Mouse (Mus musculus): ENCODE results near the gene Tsc22d1. TPM values are rescaled to one million over a fixed set of nuclear protein-coding genes. Genes with fewer than 3 reads are reported as not detected.

The Tsc22d1 gene
- polyA plus RNA-seq, 1 experiment from 2014 or later, result 96.2 TPM

GRCm38 (mm10) chr14:76535096-76535495, 120.3 kb downstream of the Tsc22d1 start:
- Histone ChIP-seq H3K27me3 (no peaks in the 10 kb centered on the region), H3K36me3 (replicated peaks) (no peaks in the 10 kb centered on the region), H3K9ac (no peak overlapping the region), H3K4me2 (peak overlapping the region; percentile 78), H3K9me3 (replicated peaks) (no peaks in the 10 kb centered on the region), H3K4me3 (replicated peaks) (no peak overlapping the region), H3K27ac (replicated peaks) (peak overlapping the region; percentile 93; the same call in 1 of the 2 replicates), H3K4me1 (replicated peaks) (peaks cover 68% of the 10 kb centered on the region)
- WGBS (ENCODE audit: insufficient replicate concordance), result 88% methylated on average over 1 of the region's 1 CpGs
- ATAC-seq (ENCODE audit: insufficient read depth), result no peak

- Histone ChIP-seq H3K27ac (replicated peaks) (0 out of 2 replicates have a peak overlapping the region, but pooled peaks have one; percentile 41), H3K9me3 (replicated peaks) (no peaks in the 10 kb centered on the region), H3K4me1 (replicated peaks) (peaks cover 59% of the 10 kb centered on the region), H3K27me3 (no peaks in the 10 kb centered on the region), H3K36me3 (replicated peaks) (no peaks in the 10 kb centered on the region), H3K4me2 (no peak overlapping the region), H3K4me3 (replicated peaks) (no peak overlapping the region), H3K9ac (no peak overlapping the region)
- no peak for ATAC-seq (ENCODE audit: insufficient read depth)
- WGBS (ENCODE audit: insufficient replicate concordance), result 47% methylated on average over 6 of the region's 6 CpGs
Observed at GRCm38 (mm10) chr14:76536921-76537320, 122.2 kb downstream of the Tsc22d1 start.

GRCm38 (mm10) chr14:76540005-76540670, 125.4 kb downstream of the Tsc22d1 start:
- Histone ChIP-seq H3K9me3 (replicated peaks) (no peaks in the 10 kb centered on the region), H3K4me3 (replicated peaks) (no peak overlapping the region), H3K36me3 (replicated peaks) (no peaks in the 10 kb centered on the region), H3K4me2 (no peak overlapping the region), H3K27ac (replicated peaks) (no peak overlapping the region), H3K9ac (no peak overlapping the region), H3K4me1 (replicated peaks) (peaks cover 46% of the 10 kb centered on the region), H3K27me3 (no peaks in the 10 kb centered on the region)
- WGBS (ENCODE audit: insufficient replicate concordance), result 82% methylated on average over 5 of the region's 5 CpGs
- ATAC-seq (ENCODE audit: insufficient read depth), result no peak

GRCm38 (mm10) chr14:76541341-76541740, 126.6 kb downstream of the Tsc22d1 start:
- Histone ChIP-seq H3K4me3 (replicated peaks) (no peak overlapping the region), H3K4me2 (no peak overlapping the region), H3K27ac (replicated peaks) (0 out of 2 replicates have a peak overlapping the region, but pooled peaks have one; percentile 3), H3K4me1 (replicated peaks) (peaks cover 41% of the 10 kb centered on the region), H3K36me3 (replicated peaks) (no peaks in the 10 kb centered on the region), H3K9ac (peak overlapping the region; percentile 6; the same call in 1 of the 2 replicates), H3K27me3 (no peaks in the 10 kb centered on the region), H3K9me3 (replicated peaks) (no peaks in the 10 kb centered on the region)
- ATAC-seq (ENCODE audit: insufficient read depth), result no peak
- WGBS (ENCODE audit: insufficient replicate concordance), result 54% methylated on average over 2 of the region's 2 CpGs

GRCm38 (mm10) chr14:76544136-76544535, 129.4 kb downstream of the Tsc22d1 start:
- no peak overlapping the region for H3K4me3 ChIP-seq (replicated peaks)
- peaks cover 28% of the 10 kb centered on the region for H3K4me1 ChIP-seq (replicated peaks)
- 82% methylated on average over 6 of the region's 6 CpGs for WGBS (ENCODE audit: insufficient replicate concordance)
- no peak overlapping the region for H3K27ac ChIP-seq (replicated peaks)
- H3K9ac ChIP-seq, result no peak overlapping the region
- no peak for ATAC-seq (ENCODE audit: insufficient read depth)
- H3K36me3 ChIP-seq (replicated peaks), result no peaks in the 10 kb centered on the region
- no peaks in the 10 kb centered on the region for H3K9me3 ChIP-seq (replicated peaks)
- no peak overlapping the region for H3K4me2 ChIP-seq
- H3K27me3 ChIP-seq, result no peaks in the 10 kb centered on the region; the same call in 1 of the 2 replicates

- Histone ChIP-seq H3K4me1 (replicated peaks) (peaks cover 36% of the 10 kb centered on the region), H3K4me3 (replicated peaks) (no peak overlapping the region; the same call in 1 of the 2 replicates), H3K4me2 (peak overlapping the region; percentile 88), H3K36me3 (replicated peaks) (no peaks in the 10 kb centered on the region), H3K27me3 (peaks cover 60% of the 10 kb centered on the region), H3K9ac (no peak overlapping the region), H3K27ac (replicated peaks) (no peak overlapping the region), H3K9me3 (replicated peaks) (no peaks in the 10 kb centered on the region)
- 59% methylated on average over 18 of the region's 18 CpGs for WGBS (ENCODE audit: insufficient replicate concordance)
- ATAC-seq (ENCODE audit: insufficient read depth), result no peak
Observed at GRCm38 (mm10) chr14:76555263-76556030, 140.7 kb downstream of the Tsc22d1 start.

- 2% methylated on average over 67 of the region's 67 CpGs for WGBS (ENCODE audit: insufficient replicate concordance)
- Histone ChIP-seq H3K36me3 (replicated peaks) (no peaks in the 10 kb centered on the region), H3K27ac (replicated peaks) (no peak overlapping the region), H3K4me2 (peak overlapping the region; percentile 88), H3K27me3 (peaks cover 60% of the 10 kb centered on the region), H3K9ac (peak overlapping the region; percentile 50), H3K4me3 (replicated peaks) (peak overlapping the region; percentile 62), H3K9me3 (replicated peaks) (no peaks in the 10 kb centered on the region), H3K4me1 (replicated peaks) (peaks cover 42% of the 10 kb centered on the region)
- ATAC-seq (ENCODE audit: insufficient read depth), result peak; percentile 59
Observed at GRCm38 (mm10) chr14:76556031-76556851, 141.5 kb downstream of the Tsc22d1 start.

GRCm38 (mm10) chr14:76556852-76557208, 142.1 kb downstream of the Tsc22d1 start, which contains the start of gene Serp2:
Serp2 (minus strand) TSS chr14:76556889.
- Histone ChIP-seq H3K4me2 (peak within 1 kb of the TSS; percentile 88), H3K4me3 (replicated peaks) (peak within 1 kb of the TSS; percentile 62), H3K36me3 (replicated peaks) (no peaks in the 10 kb centered on the region), H3K9me3 (replicated peaks) (no peaks in the 10 kb centered on the region), H3K27ac (replicated peaks) (no peak within 1 kb of the TSS), H3K4me1 (replicated peaks) (peaks cover 43% of the 10 kb centered on the region), H3K27me3 (peaks cover 60% of the 10 kb centered on the region), H3K9ac (peak within 1 kb of the TSS; percentile 50)
- 9% methylated on average over 17 of the region's 17 CpGs for WGBS (ENCODE audit: insufficient replicate concordance)
- peak; percentile 19; the same call in 1 of the 2 replicates for ATAC-seq (ENCODE audit: insufficient read depth)

Other genes with a start within 250 kb of the Tsc22d1 start
- gene Serp2, start 141.9 kb downstream of the Tsc22d1 start, polyA plus RNA-seq (2015; fragmentation: Nextera tagmentation; extraction: Ambion mirVana), result 0.83 and 1.0 TPM in 2 replicates

Measured in liver, embryonic 15.5 days (tissue).